Mouse (Mus musculus) frontal cortex, postnatal 36 days (tissue): ENCODE measurements around the gene Ccdc170.

Experiments used
- DNase-seq, 2 experiments: peaks; one replicate each; pipeline ENCODE4 v3.0.0; 2022; ENCODE audit warnings: low spot score in 2 of 2

The Ccdc170 gene

GRCm38 (mm10) chr10:4522116-4522515, 39.8 kb downstream of the Ccdc170 start:
- no peak for DNase-seq

DNA sequence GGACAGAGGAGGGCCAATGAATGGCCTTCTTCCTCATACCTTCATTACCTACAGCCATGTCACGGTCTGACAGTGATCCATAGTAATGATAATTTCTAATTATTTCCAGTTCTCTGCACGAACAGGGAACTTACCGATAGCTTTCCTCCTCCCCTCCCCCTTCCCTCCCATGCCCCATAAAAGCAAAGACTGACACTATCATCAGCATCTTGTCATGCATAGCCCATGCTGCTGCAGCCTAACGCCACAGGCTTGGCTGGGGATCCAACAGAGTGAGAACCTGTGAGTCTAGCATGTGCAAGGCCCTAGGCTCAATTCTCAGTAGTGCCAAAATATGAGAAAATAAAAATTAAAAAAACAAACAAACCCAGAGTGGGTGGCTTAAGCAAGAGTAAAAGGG, 40.8 kb downstream of the Ccdc170 start:
- no peak for DNase-seq

DNA sequence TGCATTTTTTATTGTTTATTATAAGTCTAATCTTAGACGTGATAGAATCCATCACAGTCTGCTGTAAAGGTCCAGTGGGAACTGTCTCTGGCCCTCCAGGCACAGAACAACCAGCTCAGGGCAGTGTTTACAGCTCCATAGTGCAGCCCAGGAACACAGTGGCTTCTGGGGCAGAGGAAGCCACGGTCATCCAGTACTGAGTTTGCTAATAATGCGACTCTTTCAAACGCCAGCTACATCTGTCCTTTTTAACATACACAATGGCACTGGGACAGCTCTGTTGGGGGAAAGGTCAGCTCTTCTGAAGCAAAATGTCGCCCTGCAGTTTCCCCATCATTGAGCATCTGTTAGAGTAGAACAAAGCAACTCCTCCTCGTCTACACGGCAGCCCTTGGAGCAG, 45.7 kb downstream of the Ccdc170 start:
- no peak for DNase-seq

- DNase-seq: no peak
Measured at GRCm38 (mm10) chr10:4530638-4531235, 48.4 kb downstream of the Ccdc170 start.

- DNase-seq: no peak
Measured at GRCm38 (mm10) chr10:4531933-4532332, 49.6 kb downstream of the Ccdc170 start.

DNA sequence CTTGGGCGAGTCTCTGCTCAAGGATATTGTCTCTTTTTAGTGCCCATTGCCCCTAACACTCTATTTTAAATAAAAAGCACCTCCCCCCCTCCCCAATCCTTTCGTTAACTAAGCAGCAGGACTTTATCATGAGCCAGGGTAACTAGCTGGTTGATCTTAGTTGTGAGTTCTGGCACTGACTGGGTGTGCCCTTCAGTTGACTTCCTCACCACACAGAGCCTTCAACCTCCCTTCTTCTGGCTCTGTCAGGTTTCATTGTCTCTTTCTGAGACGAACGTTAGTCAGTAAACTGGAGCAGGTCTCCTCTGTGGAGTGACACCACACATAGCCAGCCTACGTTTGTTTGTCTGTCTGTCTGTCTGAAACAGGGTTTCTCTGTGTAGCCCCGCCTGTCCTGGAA, 50.4 kb downstream of the Ccdc170 start:
- DNase-seq: no peak

DNA sequence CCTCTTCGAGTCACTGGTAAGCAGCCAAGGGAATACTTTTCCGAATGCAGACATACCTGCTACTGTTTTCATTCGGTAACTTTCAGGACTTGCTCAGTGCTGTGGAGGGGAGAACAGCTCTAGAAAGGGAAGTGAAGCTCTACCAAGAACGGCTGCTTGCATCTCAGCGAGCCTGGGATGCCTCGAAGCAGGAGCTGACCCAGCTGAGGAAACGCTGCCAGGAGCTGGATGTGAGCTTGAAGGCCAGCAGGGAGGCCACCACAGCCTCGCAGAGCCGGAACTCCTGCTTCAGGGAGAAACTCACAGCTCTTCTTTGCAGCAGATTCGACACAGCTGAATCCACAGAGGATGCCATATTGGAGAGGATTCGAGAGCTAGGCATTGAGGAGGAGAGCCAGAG, 51.6 kb downstream of the Ccdc170 start:
- no peak for DNase-seq

DNA sequence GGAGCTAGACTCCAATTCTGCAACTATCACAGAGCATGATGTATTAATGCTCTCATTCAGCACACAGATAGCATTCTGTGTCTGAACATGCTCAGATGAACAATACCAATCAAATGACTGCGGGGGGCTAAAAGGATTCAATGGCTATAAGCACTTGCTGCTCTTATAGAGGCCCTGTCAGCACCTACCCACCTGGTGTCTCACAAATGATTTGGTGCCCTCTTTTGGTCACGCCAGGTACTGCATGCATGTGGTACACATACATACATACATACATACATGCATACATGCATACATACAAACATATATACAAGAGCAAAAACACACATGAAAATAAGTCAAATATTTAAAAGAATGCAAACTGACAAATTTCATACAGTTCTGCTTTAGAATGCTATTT, 63.2 kb downstream of the Ccdc170 start:
- DNase-seq: no peak

DNA sequence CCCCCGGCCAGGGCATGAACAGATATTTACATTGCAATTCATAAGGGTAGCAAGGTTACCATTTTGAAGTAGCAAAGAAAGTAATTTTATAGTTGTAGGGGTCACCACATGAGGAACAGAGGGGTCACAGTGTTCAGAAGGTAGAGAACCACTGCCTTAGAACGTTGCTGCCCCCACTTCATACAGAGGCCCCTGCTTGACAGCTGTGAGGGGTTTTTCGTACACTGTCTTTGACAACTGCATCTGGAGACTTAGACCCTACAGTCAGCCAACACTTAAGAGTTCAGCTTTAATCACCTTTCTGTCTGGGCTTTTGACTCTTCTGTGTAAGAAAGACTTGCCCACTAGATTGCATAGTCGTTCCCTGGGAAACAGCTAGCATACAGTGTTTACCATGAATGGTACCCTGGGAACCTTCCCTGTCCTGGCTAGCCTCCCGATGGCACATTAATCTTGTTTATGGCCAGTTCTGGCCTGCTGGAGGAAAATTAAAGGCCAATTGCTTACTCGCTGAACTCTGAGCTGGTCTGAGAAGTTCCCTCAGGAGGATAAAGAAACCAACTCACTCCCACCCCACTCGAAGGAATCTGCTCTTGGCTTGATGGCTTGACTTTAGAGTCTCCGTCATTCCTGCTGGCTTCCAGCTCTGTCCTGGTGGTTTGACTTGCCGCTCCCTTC, 71.3 kb downstream of the Ccdc170 start:
- no peak for DNase-seq

GRCm38 (mm10) chr10:4556842-4557377, 74.6 kb downstream of the Ccdc170 start:
- DNase-seq: no peak

DNA sequence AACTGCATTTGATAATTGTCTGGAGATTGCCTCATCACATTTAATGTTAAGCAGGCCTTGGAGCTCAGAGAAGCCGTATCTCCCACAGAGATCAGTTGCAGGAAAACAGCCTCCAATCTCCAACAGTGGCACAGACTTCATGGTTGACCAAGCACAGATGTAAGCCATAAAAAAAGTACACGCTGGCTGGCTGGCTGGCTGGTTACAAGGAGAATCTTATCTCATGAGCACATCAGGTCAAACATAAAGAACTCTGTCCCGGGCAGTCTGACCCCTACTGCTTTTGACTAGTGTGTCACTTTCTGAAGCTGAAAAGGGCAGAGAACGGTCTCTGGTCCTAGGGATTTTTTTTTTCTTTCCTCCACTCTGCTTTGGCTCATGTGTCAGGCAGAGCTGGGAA, 76.8 kb downstream of the Ccdc170 start:
- no peak for DNase-seq

GRCm38 (mm10) chr10:4565148-4565547, 82.8 kb downstream of the Ccdc170 start:
- DNase-seq: no peak

GRCm38 (mm10) chr10:4570778-4571177, 88.5 kb downstream of the Ccdc170 start:
- DNase-seq: no peak

DNA sequence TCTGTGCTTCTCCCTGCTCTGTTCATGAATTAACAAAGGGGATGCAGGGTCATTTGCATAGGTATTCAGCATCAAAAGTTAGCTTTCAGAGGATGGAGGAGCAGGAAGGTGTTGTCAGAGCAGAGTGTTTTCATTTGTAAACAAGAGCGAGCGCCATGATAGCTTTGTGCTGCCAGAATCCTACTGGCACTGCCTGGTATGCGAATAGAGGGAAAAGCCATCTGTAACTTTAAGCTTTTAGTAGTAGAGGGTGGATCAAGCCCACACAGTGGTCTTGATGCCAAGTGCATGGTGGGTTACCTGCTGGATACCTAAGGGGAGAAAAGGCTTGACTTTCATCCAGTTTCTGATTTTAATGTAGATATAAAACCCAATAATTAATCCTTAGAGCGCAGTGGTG, 89.0 kb downstream of the Ccdc170 start:
- no peak for DNase-seq

- no peak for DNase-seq
Measured at GRCm38 (mm10) chr10:4581905-4582304, 99.6 kb downstream of the Ccdc170 start.

DNA sequence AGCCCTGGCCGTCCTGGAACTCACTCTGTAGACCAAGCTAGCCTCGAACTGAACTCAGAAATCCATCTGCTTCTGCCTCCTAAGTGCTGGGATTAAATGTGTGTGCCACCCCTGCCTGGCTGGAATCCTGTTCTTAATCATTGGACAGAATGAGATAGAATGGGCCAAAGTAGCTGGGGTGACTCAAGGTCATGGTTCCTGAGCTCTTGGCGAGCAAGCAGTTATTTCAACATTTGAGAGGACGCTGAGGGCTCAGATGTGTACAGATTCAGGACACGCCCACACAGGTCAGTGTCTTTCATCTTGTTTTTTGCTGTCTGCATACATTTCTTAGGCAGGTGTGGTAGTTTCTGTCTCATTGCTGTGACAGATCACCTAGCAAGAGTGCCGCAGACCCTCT, 104.4 kb downstream of the Ccdc170 start:
- no peak for DNase-seq

- no peak for DNase-seq
Measured at GRCm38 (mm10) chr10:4589576-4589975, 107.3 kb downstream of the Ccdc170 start.

GRCm38 (mm10) chr10:4590956-4591355, 108.7 kb downstream of the Ccdc170 start:
- no peak for DNase-seq

- DNase-seq: no peak
Measured at GRCm38 (mm10) chr10:4593828-4594227, 111.5 kb downstream of the Ccdc170 start.

GRCm38 (mm10) chr10:4597211-4597610, 114.9 kb downstream of the Ccdc170 start:
- DNase-seq: no peak

- DNase-seq: peak; percentile 54 to 61
Measured at GRCm38 (mm10) chr10:4598244-4598842, 116.0 kb downstream of the Ccdc170 start.

- peak in 1 of 2 experiments; percentile 12 for DNase-seq
Measured at GRCm38 (mm10) chr10:4598916-4599315, 116.6 kb downstream of the Ccdc170 start.

DNA sequence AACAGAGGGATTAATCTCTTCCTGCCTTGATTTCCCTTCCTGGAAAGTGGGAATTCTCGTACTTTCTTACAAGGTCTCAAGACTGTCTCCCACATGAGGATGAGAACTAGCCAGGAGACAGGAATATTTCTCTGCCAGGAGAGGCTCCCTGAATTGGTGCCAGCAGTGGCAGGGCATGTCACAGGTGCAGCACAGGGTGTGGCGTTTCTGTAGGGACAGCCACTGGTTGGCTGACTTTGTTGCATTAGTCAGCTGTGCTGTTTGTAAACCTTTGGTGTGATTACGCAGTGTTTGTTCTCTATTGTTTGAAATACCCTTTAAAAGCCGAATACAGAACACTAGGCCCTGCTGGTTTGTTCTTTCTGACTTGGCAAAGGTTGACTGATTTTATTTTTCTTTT, 117.3 kb downstream of the Ccdc170 start:
- DNase-seq: no peak
